Mouse (Mus musculus) CH12.LX (cell line): ENCODE data around the gene Ffar4. TPM values are rescaled to one million over a fixed set of nuclear protein-coding genes. Genes with fewer than 3 reads are reported as not detected.

ENCODE experiments used
- DNase-seq: peaks from one replicate; pipeline ENCODE4 v3.0.0-alpha.2; 2013; ENCODE audit errors: extremely low read depth
- H3K27ac ChIP-seq: 2 replicates; pipeline ENCODE4 v1.5.1; 2012; ENCODE audit warnings: low read depth, mild to moderate bottlenecking, control low read depth, moderate library complexity; ENCODE audit not compliant: insufficient read depth
- H3K27me3 ChIP-seq: replicated peaks from 2 replicates; pipeline ENCODE3; 2012; ENCODE audit warnings: inconsistent platforms
- H3K36me3 ChIP-seq, 2 experiments: replicated peaks in 1 of 2; 2 replicates each; pipeline versions ENCODE3 to v1.6.1; 2012; ENCODE audit warnings: inconsistent platforms in 1 of 2, low read length in 1 of 2, mild to moderate bottlenecking in 1 of 2, mixed read lengths in 1 of 2, moderate library complexity in 1 of 2; ENCODE audit not compliant: control insufficient read depth in 1 of 2, insufficient read depth in 1 of 2
- H3K4me1 ChIP-seq, 2 experiments: 2 replicates each; pipeline ENCODE4 v1.6.1; 2012; ENCODE audit warnings: inconsistent platforms in 1 of 2, moderate library complexity in 1 of 2; ENCODE audit not compliant: insufficient read depth in 2 of 2, control insufficient read depth in 1 of 2
- H3K4me2 ChIP-seq: 2 replicates; pipeline ENCODE4 v1.6.1; 2012; ENCODE audit warnings: low read depth, mild to moderate bottlenecking, control low read depth; ENCODE audit not compliant: poor library complexity, insufficient read depth, severe bottlenecking
- H3K4me3 ChIP-seq, 3 experiments: fragments of 150-350 bp in 1 of 3; sonication (generic) in 1 of 3; replicated peaks in 1 of 3; 2 replicates each; pipeline versions ENCODE3 to v1.5.1; 2011 to 2012; ENCODE audit warnings: low read depth in 2 of 3, low read length in 2 of 3, mild to moderate bottlenecking in 2 of 3, moderate library complexity in 2 of 3, control low read depth in 1 of 3, improper control_type of control experiment in 1 of 3, inconsistent platforms in 1 of 3, mixed read lengths in 1 of 3; ENCODE audit not compliant: poor library complexity in 1 of 3
- H3K79me2 ChIP-seq: replicated peaks from 2 replicates; pipeline ENCODE4 v1.6.1; 2012; ENCODE audit warnings: mild to moderate bottlenecking, moderate library complexity; ENCODE audit not compliant: control insufficient read depth, poor library complexity, insufficient read depth, severe bottlenecking; ENCODE audit errors: extremely low read depth
- H3K9ac ChIP-seq: 2 replicates; pipeline ENCODE4 v1.6.1; 2012; ENCODE audit warnings: low read depth, mild to moderate bottlenecking, control low read depth, moderate library complexity; ENCODE audit not compliant: insufficient read depth
- H3K9me3 ChIP-seq: replicated peaks from 2 replicates; pipeline ENCODE3; 2012; ENCODE audit warnings: low read length, inconsistent platforms, mixed read lengths
- CTCF ChIP-seq, 2 experiments: IDR thresholded peaks in 1 of 2; conservative IDR thresholded peaks in 1 of 2; 2 replicates each; pipeline ENCODE4 v1.5.1; 2011 to 2012; ENCODE audit warnings: low read depth in 2 of 2, low read length in 2 of 2, improper control_type of control experiment in 1 of 2, inconsistent platforms in 1 of 2, mild to moderate bottlenecking in 1 of 2, moderate library complexity in 1 of 2
- E2F4 ChIP-seq: IDR thresholded peaks from 2 replicates; pipeline ENCODE4 v1.6.1; 2011; ENCODE audit warnings: low read depth, low read length, improper control_type of control experiment; ENCODE audit not compliant: insufficient replicate concordance
- EP300 ChIP-seq: IDR thresholded peaks from 2 replicates; pipeline ENCODE4 v1.6.1; 2011; ENCODE audit warnings: low read length, improper control_type of control experiment
- ETS1 ChIP-seq: conservative IDR thresholded peaks from 2 replicates; pipeline ENCODE4 v1.6.1; 2012; ENCODE audit warnings: low read depth, mild to moderate bottlenecking, inconsistent platforms, low read length, improper control_type of control experiment, moderate library complexity
- GABPA ChIP-seq: IDR thresholded peaks from 2 replicates; pipeline ENCODE4 v1.6.1; 2012; ENCODE audit warnings: low read depth, low read length, improper control_type of control experiment, inconsistent platforms; ENCODE audit not compliant: insufficient replicate concordance
- KAT2A ChIP-seq: IDR thresholded peaks from 2 replicates; pipeline ENCODE4 v1.6.1; 2012; ENCODE audit warnings: low read length, improper control_type of control experiment, inconsistent platforms; ENCODE audit not compliant: insufficient replicate concordance
- MAFK ChIP-seq: IDR thresholded peaks from 2 replicates; pipeline ENCODE4 v1.6.1; 2011; ENCODE audit warnings: low read length, improper control_type of control experiment; ENCODE audit not compliant: insufficient replicate concordance
- MEF2A ChIP-seq: IDR thresholded peaks from 2 replicates; pipeline ENCODE4 v1.6.1; 2014; ENCODE audit warnings: low read depth, mild to moderate bottlenecking, inconsistent platforms, low read length, improper control_type of control experiment, borderline replicate concordance
- MYC ChIP-seq: IDR thresholded peaks from 2 replicates; pipeline ENCODE4 v1.6.1; 2011; ENCODE audit warnings: low read depth, mild to moderate bottlenecking, improper control_type of control experiment, low read length
- POLR2AphosphoS2 ChIP-seq: IDR thresholded peaks from 2 replicates; pipeline ENCODE4 v1.6.1; 2011; ENCODE audit warnings: low read depth, low read length, improper control_type of control experiment
- RAD21 ChIP-seq: IDR thresholded peaks from 2 replicates; pipeline ENCODE4 v1.6.1; 2011; ENCODE audit warnings: low read depth, mild to moderate bottlenecking, low read length, improper control_type of control experiment, moderate library complexity
- RCOR1 ChIP-seq: conservative IDR thresholded peaks from 2 replicates; pipeline ENCODE4 v1.6.1; 2012; ENCODE audit warnings: low read depth, mild to moderate bottlenecking, inconsistent platforms, low read length, improper control_type of control experiment
- SIN3A ChIP-seq: IDR thresholded peaks from 2 replicates; pipeline ENCODE4 v1.6.1; 2012; ENCODE audit warnings: low read length, improper control_type of control experiment, inconsistent platforms
- SMC3 ChIP-seq: IDR thresholded peaks from 2 replicates; pipeline ENCODE4 v1.6.1; 2011; ENCODE audit warnings: low read depth, low read length, improper control_type of control experiment
- TCF12 ChIP-seq: IDR thresholded peaks from 2 replicates; pipeline ENCODE4 v1.6.1; 2014; ENCODE audit warnings: low read depth, mild to moderate bottlenecking, inconsistent platforms, low read length, improper control_type of control experiment
- USF2 ChIP-seq: conservative IDR thresholded peaks from 2 replicates; pipeline ENCODE4 v1.6.1; 2011; ENCODE audit warnings: low read depth, low read length, improper control_type of control experiment
- dilution Hi-C: fragments of 300-500 bp; cut with MboI; formaldehyde crosslinking; loops from 2 replicates; pipeline ENCODE4 v1.14.3; 2020; ENCODE audit warnings: low sequenced_read_pairs; ENCODE audit not compliant: extremely low pct_unique_long_range_greater_than_20kb, extremely low pct_ligation_motif_present
- in situ Hi-C: fragments of 300-500 bp; cut with MboI; formaldehyde crosslinking; loops from 3 replicates; pipeline ENCODE4 v1.14.3; 2019; ENCODE audit warnings: low sequenced_read_pairs, low pct_ligation_motif_present, low pct_unique_long_range_greater_than_20kb, mixed read lengths
- polyA plus RNA-seq: library from polyadenylated mRNA; unstranded; fragments of >175 nt; gene quantifications from 2 replicates; pipeline ENCODE4 v1.2.1, GENCODE M21; 2012; ENCODE audit warnings: low read depth; ENCODE audit not compliant: insufficient read length
- total RNA-seq, 2 experiments: library from RNA; depleted of rRNA; stranded (reverse); fragments of 300-350 nt in 1 of 2; fragments of >200 nt in 1 of 2; gene quantifications; 2 replicates each; pipeline ENCODE4 v1.2.3; 2012 to 2014

The Ffar4 gene
- total and polyA plus RNA-seq, 3 experiments = not detected

DNA sequence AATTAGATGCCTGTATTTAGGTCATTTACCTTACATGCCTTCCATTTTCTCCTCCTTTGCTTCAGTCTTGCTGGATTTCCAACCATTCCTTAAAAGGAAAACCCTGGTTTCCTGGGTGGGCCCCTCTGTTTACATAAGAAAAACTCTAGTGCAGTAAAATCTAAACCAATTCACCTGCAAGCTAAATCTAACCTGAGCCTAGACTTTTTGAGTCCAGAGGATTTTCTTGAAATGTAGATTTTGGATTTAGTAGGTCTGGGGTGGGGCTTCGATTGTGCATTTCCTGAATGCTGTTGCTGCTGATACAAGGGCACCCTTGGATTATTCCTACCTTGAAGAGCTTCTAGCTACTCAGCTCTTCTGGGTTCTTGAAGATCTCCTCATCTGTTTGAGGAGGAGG is 32.8 kb upstream of the Ffar4 start:
- Histone ChIP-seq H3K27ac (no peak overlapping the region), H3K27me3 (no peaks in the 10 kb centered on the region), H3K9me3 (no peaks in the 10 kb centered on the region), H3K9ac (no peak overlapping the region), H3K79me2 (no peaks in the 10 kb centered on the region), H3K4me1 (0 out of 4 replicates have a peak, but pooled peaks cover 0 to under 1% of the 10 kb centered on the region in 2 experiments), H3K4me2 (no peak overlapping the region), H3K36me3 (peaks cover 20 to 80% of the 10 kb centered on the region in 2 experiments)
- dilution Hi-C loops = no loop called here
- in situ Hi-C loops = no loop called here
- no peak for DNase-seq
- TF ChIP-seq MYC = no peak
- TF ChIP-seq, all 38 proteins: peak for 0
- H3K4me3 ChIP-seq = no peak overlapping the region

DNA sequence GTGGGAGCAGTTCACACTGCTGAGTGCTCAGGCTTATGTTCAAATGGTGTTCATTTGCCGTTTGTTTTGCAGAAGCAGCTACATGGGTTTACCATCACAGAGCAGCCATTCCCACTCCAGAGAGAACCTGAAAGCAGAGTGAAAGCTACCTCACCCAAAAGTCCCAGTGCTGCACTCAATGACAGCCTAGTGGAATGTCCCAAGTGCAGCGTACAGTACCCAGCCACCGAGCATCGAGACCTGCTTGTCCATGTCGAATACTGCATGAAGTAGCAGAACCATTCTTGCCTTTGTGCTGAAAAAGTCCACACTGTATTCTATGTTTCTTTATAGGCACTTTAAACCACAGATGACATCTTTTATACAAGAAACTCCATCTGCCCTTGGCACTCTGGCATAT is 23.6 kb upstream of the Ffar4 start:
- DNase-seq = no peak
- in situ Hi-C loops (no loop called here), dilution Hi-C loops (no loop called here)
- TF ChIP-seq MAFK = no peak
- TF ChIP-seq MEF2A = no peak
- TF ChIP-seq POLR2AphosphoS2 = no peak
- TF ChIP-seq E2F4 = no peak
- no peak for TF ChIP-seq ETS1
- no peak for TF ChIP-seq GABPA
- no peak for TF ChIP-seq SMC3
- TF ChIP-seq KAT2A = no peak
- TF ChIP-seq RAD21 = no peak
- no peak for TF ChIP-seq MYC
- TF ChIP-seq SIN3A = no peak
- TF ChIP-seq TCF12 = no peak
- no peak for TF ChIP-seq CTCF (conservative IDR thresholded peaks at IDR 0.05 in 1 of 2, IDR thresholded peaks at IDR 0.05 in 1 of 2; ENCODE audit: low read depth in 2 of 2, low read length in 2 of 2)
- TF ChIP-seq RCOR1 = no peak
- no peak for TF ChIP-seq USF2
- TF ChIP-seq EP300 = no peak
- no peaks in the 10 kb centered on the region for H3K79me2 ChIP-seq
- H3K36me3 ChIP-seq = peaks cover 37 to 73% of the 10 kb centered on the region in 2 experiments
- H3K27me3 ChIP-seq = no peaks in the 10 kb centered on the region
- no peak overlapping the region for H3K4me2 ChIP-seq
- H3K27ac ChIP-seq = no peak overlapping the region
- H3K4me3 ChIP-seq = no peak overlapping the region
- H3K9me3 ChIP-seq = no peaks in the 10 kb centered on the region
- no peak overlapping the region for H3K9ac ChIP-seq
- no peaks in the 10 kb centered on the region for H3K4me1 ChIP-seq
